10 mouse cellular contexts compared by ENCODE assay signal in the genomic region with DNA sequence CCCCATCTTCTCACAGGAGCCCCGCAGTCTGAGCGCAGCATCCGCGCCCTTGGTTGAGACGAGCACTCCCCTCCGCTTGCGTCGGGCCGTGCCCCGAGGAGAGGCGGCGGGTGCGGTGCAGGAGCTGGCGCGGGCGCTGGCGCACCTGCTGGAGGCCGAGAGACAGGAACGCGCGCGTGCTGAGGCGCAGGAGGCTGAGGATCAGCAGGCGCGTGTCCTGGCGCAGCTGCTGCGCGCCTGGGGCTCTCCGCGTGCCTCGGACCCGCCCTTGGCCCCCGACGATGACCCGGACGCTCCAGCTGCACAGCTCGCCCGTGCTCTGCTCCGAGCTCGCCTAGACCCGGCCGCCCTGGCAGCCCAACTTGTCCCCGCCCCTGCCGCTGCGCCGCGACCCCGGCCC. TPM values are rescaled to one million over a fixed set of nuclear protein-coding genes. Genes with fewer than 3 reads are reported as not detected.
DNase-seq lines count a peak whose midpoint lies in the region; ATAC-seq and TF ChIP-seq lines count a peak whose summit lies in the region.
"Had no signal": no experiment of that assay in that cellular context is flagged by ENCODE, and none has a peak within 500 bp of the region (broad histone marks: within the 10 kb centered on the region; RNA-seq: fewer than 3 reads in every experiment).

No protein-coding gene starts in this region.

- H3K27me3 ChIP-seq in cerebellum, adult 2 months (ENCODE audit: control insufficient read depth, insufficient read depth, low read length) = no peaks in the 10 kb centered on the region
- H3K27me3 ChIP-seq in megakaryocyte, embryonic 14.5 days (replicated peaks) = peaks cover 75% of the 10 kb centered on the region
- H3K27me3 ChIP-seq in intestine, embryonic 16.5 days (replicated peaks; ENCODE audit: control insufficient read depth, insufficient read depth, low read length) = peaks cover 30% of the 10 kb centered on the region
- no peaks in the 10 kb centered on the region for H3K27me3 ChIP-seq in neural tube, embryonic 14.5 days (ENCODE audit: control insufficient read depth, insufficient read depth, low read length)

- H3K4me3 ChIP-seq in cerebellum, adult 2 months (replicated peaks; ENCODE audit: insufficient read depth, low read depth, low read length) = peak overlapping the region; percentile 34
- peak overlapping the region; percentile 86 for H3K4me3 ChIP-seq in megakaryocyte, embryonic 14.5 days (replicated peaks)
- peak overlapping the region; percentile 29 for H3K4me3 ChIP-seq in intestine, embryonic 16.5 days (ENCODE audit: low read length)
- H3K4me3 ChIP-seq in neural tube, embryonic 14.5 days (ENCODE audit: low read depth, low read length) = peak overlapping the region; percentile 45
- H3K4me3 ChIP-seq: erythroblast, embryonic 14.5 days had no signal

- no peak for TF ChIP-seq POLR2A in cerebellum, adult 2 months (IDR thresholded peaks at IDR 0.05; ENCODE audit: borderline replicate concordance, insufficient read depth, low read length)

- H3K27ac ChIP-seq in cerebellum, adult 2 months (ENCODE audit: insufficient read depth, low read length) = no peak overlapping the region
- H3K27ac ChIP-seq in intestine, embryonic 16.5 days (ENCODE audit: low read length) = no peak overlapping the region
- H3K27ac ChIP-seq in neural tube, embryonic 14.5 days (ENCODE audit: low read depth, low read length) = peak overlapping the region; percentile 34; the same call in 1 of the 2 replicates

- no peak for TF ChIP-seq CTCF in cerebellum, adult 2 months (IDR thresholded peaks at IDR 0.05; ENCODE audit: borderline replicate concordance, insufficient read depth, low read depth, low read length)

- peaks cover 19% of the 10 kb centered on the region for H3K9me3 ChIP-seq in megakaryocyte, embryonic 14.5 days
- no peaks in the 10 kb centered on the region for H3K9me3 ChIP-seq in intestine, embryonic 16.5 days (ENCODE audit: control insufficient read depth, low read length)
- H3K9me3 ChIP-seq in neural tube, embryonic 14.5 days (ENCODE audit: control insufficient read depth, low read length) = no peaks in the 10 kb centered on the region

- DNase-seq in cerebellum, adult 2 months = peak; percentile 42 to 44
- DNase-seq in cerebellum, adult 8-10 months = no peak

- H3K36me3 ChIP-seq in megakaryocyte, embryonic 14.5 days (replicated peaks; ENCODE audit: low read length) = no peaks in the 10 kb centered on the region
- H3K36me3 ChIP-seq in intestine, embryonic 16.5 days (ENCODE audit: control insufficient read depth, insufficient read depth, low read length) = no peaks in the 10 kb centered on the region
- H3K36me3 ChIP-seq in neural tube, embryonic 14.5 days (ENCODE audit: control insufficient read depth, insufficient read depth, low read length) = no peaks in the 10 kb centered on the region

- WGBS in cerebellum, adult 2 months = 4% methylated on average over 37 of the region's 48 CpGs
- WGBS in intestine, embryonic 16.5 days = 5% methylated on average over 42 of the region's 48 CpGs
- WGBS in neural tube, embryonic 14.5 days = 24% methylated on average over 42 of the region's 48 CpGs

- no peak for ATAC-seq in megakaryocyte, adult 5-6 weeks (ENCODE audit: poor library complexity, severe bottlenecking)
- 0 out of 2 replicates have a peak, but pooled peaks have one; percentile 55 for ATAC-seq in intestine, embryonic 16.5 days
- peak; percentile 19; the same call in 1 of the 2 replicates for ATAC-seq in neural tube, embryonic 14.5 days (ENCODE audit: low read depth)
- no peak for ATAC-seq in activated CD4-positive, CD25-positive, alpha-beta regulatory T cell, adult 4 months
- no peak for ATAC-seq in megakaryocyte progenitor cell, adult 5-6 weeks (replicated peaks; ENCODE audit: poor library complexity)

- peak overlapping the region; percentile 47 for H3K4me2 ChIP-seq in intestine, embryonic 16.5 days (ENCODE audit: low read depth, low read length)
- peak overlapping the region; percentile 61 for H3K4me2 ChIP-seq in neural tube, embryonic 14.5 days (ENCODE audit: low read depth, low read length)

- H3K9ac ChIP-seq in intestine, embryonic 16.5 days (ENCODE audit: low read depth, low read length) = 0 out of 2 replicates have a peak overlapping the region, but pooled peaks have one; percentile 24
- peak overlapping the region; percentile 58 for H3K9ac ChIP-seq in neural tube, embryonic 14.5 days (replicated peaks; ENCODE audit: low read depth, low read length)

- peaks cover 3% of the 10 kb centered on the region for H3K4me1 ChIP-seq in cerebellum, adult 2 months (ENCODE audit: control insufficient read depth, insufficient read depth, low read length)
- peaks cover 32% of the 10 kb centered on the region for H3K4me1 ChIP-seq in megakaryocyte, embryonic 14.5 days
- no peaks in the 10 kb centered on the region for H3K4me1 ChIP-seq in intestine, embryonic 16.5 days (ENCODE audit: control insufficient read depth, insufficient read depth, low read length)
- H3K4me1 ChIP-seq in neural tube, embryonic 14.5 days (ENCODE audit: control insufficient read depth, insufficient read depth, low read length) = 0 out of 2 replicates have a peak, but pooled peaks cover 9% of the 10 kb centered on the region

RNA-seq across cellular contexts. Expression of gene Pcsk1n, which starts 2.4 kb away (rescaled TPM):
- 395 and 461 TPM in 2 replicates for polyA plus RNA-seq in cerebellum, adult 2 months (2012; rRNA removed)
- 1.4 and 3.8 TPM in 2 replicates for polyA plus RNA-seq in megakaryocyte, embryonic 14.5 days (2012; ENCODE audit: insufficient read depth, low replicate concordance)
- total RNA-seq in megakaryocyte, adult 5-6 weeks (2015) = not detected in 2 replicates
- not detected in 2 replicates for total RNA-seq in megakaryocyte, adult 5-6 weeks (2017)
- polyA plus RNA-seq in intestine, embryonic 16.5 days (2015; fragmentation: Nextera tagmentation; extraction: Ambion mirVana) = 10.6 and 10.7 TPM in 2 replicates
- polyA plus RNA-seq in neural tube, embryonic 14.5 days (2014; fragmentation: Nextera tagmentation; extraction: Ambion mirVana) = 245 and 258 TPM in 2 replicates
- polyA plus RNA-seq in activated CD4-positive, CD25-positive, alpha-beta regulatory T cell, adult 4 months (2017; shearing (Covaris generic)) = not detected
- total RNA-seq in megakaryocyte progenitor cell, adult 5-6 weeks (2015) = not detected in 2 replicates
- not detected in 2 replicates for total RNA-seq in megakaryocyte progenitor cell, adult 5-6 weeks (2017)
- polyA plus RNA-seq: C2C12; erythroblast, embryonic 14.5 days had no signal

RNA-seq across cellular contexts. Expression of gene Eras, which starts 6.4 kb away (rescaled TPM):
- polyA plus RNA-seq in cerebellum, adult 2 months (2012; rRNA removed) = not detected in 2 replicates
- polyA plus RNA-seq in megakaryocyte, embryonic 14.5 days (2012; ENCODE audit: insufficient read depth, low replicate concordance) = not detected in 2 replicates
- total RNA-seq in megakaryocyte, adult 5-6 weeks (2015) = not detected in 2 replicates
- total RNA-seq in megakaryocyte, adult 5-6 weeks (2017) = not detected in 2 replicates
- polyA plus RNA-seq in intestine, embryonic 16.5 days (2015; fragmentation: Nextera tagmentation; extraction: Ambion mirVana) = not detected in 2 replicates
- polyA plus RNA-seq in neural tube, embryonic 14.5 days (2014; fragmentation: Nextera tagmentation; extraction: Ambion mirVana) = not detected in 2 replicates
- not detected for polyA plus RNA-seq in activated CD4-positive, CD25-positive, alpha-beta regulatory T cell, adult 4 months (2017; shearing (Covaris generic))
- not detected in 2 replicates for total RNA-seq in megakaryocyte progenitor cell, adult 5-6 weeks (2015)
- not detected in 2 replicates for total RNA-seq in megakaryocyte progenitor cell, adult 5-6 weeks (2017)
- polyA plus RNA-seq: C2C12; erythroblast, embryonic 14.5 days had no signal

RNA-seq across cellular contexts. Expression of gene Gm10490, which starts 12.7 kb away (rescaled TPM):
- not detected in 2 replicates for polyA plus RNA-seq in cerebellum, adult 2 months (2012; rRNA removed)
- polyA plus RNA-seq in megakaryocyte, embryonic 14.5 days (2012; ENCODE audit: insufficient read depth, low replicate concordance) = not detected in 2 replicates
- total RNA-seq in megakaryocyte, adult 5-6 weeks (2015) = not detected in 2 replicates
- not detected in 2 replicates for total RNA-seq in megakaryocyte, adult 5-6 weeks (2017)
- polyA plus RNA-seq in intestine, embryonic 16.5 days (2015; fragmentation: Nextera tagmentation; extraction: Ambion mirVana) = not detected in 2 replicates
- polyA plus RNA-seq in neural tube, embryonic 14.5 days (2014; fragmentation: Nextera tagmentation; extraction: Ambion mirVana) = not detected in 2 replicates
- not detected for polyA plus RNA-seq in activated CD4-positive, CD25-positive, alpha-beta regulatory T cell, adult 4 months (2017; shearing (Covaris generic))
- not detected in 2 replicates for total RNA-seq in megakaryocyte progenitor cell, adult 5-6 weeks (2015)
- not detected in 2 replicates for total RNA-seq in megakaryocyte progenitor cell, adult 5-6 weeks (2017)
- polyA plus RNA-seq: erythroblast, embryonic 14.5 days had no signal

RNA-seq across cellular contexts. Expression of gene Gm10491, which starts 14.4 kb away (rescaled TPM):
- polyA plus RNA-seq in cerebellum, adult 2 months (2012; rRNA removed) = not detected in 2 replicates
- polyA plus RNA-seq in megakaryocyte, embryonic 14.5 days (2012; ENCODE audit: insufficient read depth, low replicate concordance) = not detected in 2 replicates
- not detected in 2 replicates for total RNA-seq in megakaryocyte, adult 5-6 weeks (2015)
- total RNA-seq in megakaryocyte, adult 5-6 weeks (2017) = not detected in 2 replicates
- not detected in 2 replicates for polyA plus RNA-seq in intestine, embryonic 16.5 days (2015; fragmentation: Nextera tagmentation; extraction: Ambion mirVana)
- not detected in 2 replicates for polyA plus RNA-seq in neural tube, embryonic 14.5 days (2014; fragmentation: Nextera tagmentation; extraction: Ambion mirVana)
- polyA plus RNA-seq in activated CD4-positive, CD25-positive, alpha-beta regulatory T cell, adult 4 months (2017; shearing (Covaris generic)) = not detected
- not detected in 2 replicates for total RNA-seq in megakaryocyte progenitor cell, adult 5-6 weeks (2015)
- not detected in 2 replicates for total RNA-seq in megakaryocyte progenitor cell, adult 5-6 weeks (2017)
- polyA plus RNA-seq: C2C12; erythroblast, embryonic 14.5 days had no signal

RNA-seq across cellular contexts. Expression of gene Timm17b, which starts 22.9 kb away (rescaled TPM):
- polyA plus RNA-seq in cerebellum, adult 2 months (2012; rRNA removed) = 27.5 TPM in 2 replicates
- 139 and 161 TPM in 2 replicates for polyA plus RNA-seq in megakaryocyte, embryonic 14.5 days (2012; ENCODE audit: insufficient read depth, low replicate concordance)
- total RNA-seq in megakaryocyte, adult 5-6 weeks (2015) = 75.8 and 85.4 TPM in 2 replicates
- 35.8 and 50.0 TPM in 2 replicates for total RNA-seq in megakaryocyte, adult 5-6 weeks (2017)
- 132 and 141 TPM in 2 replicates for polyA plus RNA-seq in intestine, embryonic 16.5 days (2015; fragmentation: Nextera tagmentation; extraction: Ambion mirVana)
- polyA plus RNA-seq in neural tube, embryonic 14.5 days (2014; fragmentation: Nextera tagmentation; extraction: Ambion mirVana) = 146 and 167 TPM in 2 replicates
- 10 to 100 TPM; 95.9 to 96.8 TPM for polyA plus RNA-seq in activated CD4-positive, CD25-positive, alpha-beta regulatory T cell, adult 4 months (2017; shearing (Covaris generic))
- total RNA-seq in megakaryocyte progenitor cell, adult 5-6 weeks (2015) = 116 and 133 TPM in 2 replicates
- total RNA-seq in megakaryocyte progenitor cell, adult 5-6 weeks (2017) = 79.3 and 90.7 TPM in 2 replicates

Comparison
In these comparisons a context has a peak if more than half of its experiments do, and no peak if none do; other contexts are left out.
1. H3K4me3 ChIP-seq: peak in every context shown above with its lines; median percentile 86 in megakaryocyte, embryonic 14.5 days; 45 in neural tube, embryonic 14.5 days; 34 in cerebellum, adult 2 months; 29 in intestine, embryonic 16.5 days.
2. ATAC-seq: peak in intestine, embryonic 16.5 days (single experiment) and neural tube, embryonic 14.5 days (single experiment); none in megakaryocyte, adult 5-6 weeks (single experiment), activated CD4-positive, CD25-positive, alpha-beta regulatory T cell, adult 4 months (single experiment) and megakaryocyte progenitor cell, adult 5-6 weeks (single experiment).
3. RNA of gene Pcsk1n, which starts 2.4 kb away (polyA plus RNA-seq): 395 to 461 TPM in cerebellum, adult 2 months and 245 to 258 TPM in neural tube, embryonic 14.5 days; 10.6 to 10.7 TPM in intestine, embryonic 16.5 days, 1.4 to 3.8 TPM in megakaryocyte, embryonic 14.5 days and not detected in activated CD4-positive, CD25-positive, alpha-beta regulatory T cell, adult 4 months; every median in the first group is over 10 times any median in the second.